Mouse (Mus musculus) liver, embryonic 13.5 days (tissue): Measurements from ENCODE around the gene Ppargc1a. TPM values are rescaled to one million over a fixed set of nuclear protein-coding genes. Genes with fewer than 3 reads are reported as not detected.

ENCODE experiments used
- ATAC-seq: fragments of 200-750 bp; cut with Nextera tagmentation; 2 replicates; pipeline ENCODE4 v1.8.0; 2017; ENCODE audit warnings: low read depth, mild to moderate bottlenecking, moderate number of reproducible peaks, moderate library complexity
- DNase-seq: peaks from one replicate; pipeline ENCODE4 v3.0.0; 2022
- H3K27ac ChIP-seq: fragments of 300-500 bp; sonication (generic); 2 replicates; pipeline ENCODE4 v1.5.1; 2015; ENCODE audit warnings: moderate library complexity, mild to moderate bottlenecking, inconsistent platforms
- H3K27me3 ChIP-seq: fragments of 300-500 bp; sonication (generic); 2 replicates; pipeline ENCODE4 v1.6.1; 2015; ENCODE audit warnings: mild to moderate bottlenecking, inconsistent platforms
- H3K36me3 ChIP-seq: fragments of 300-500 bp; sonication (generic); 2 replicates; pipeline ENCODE4 v1.6.1; 2015; ENCODE audit warnings: mild to moderate bottlenecking, inconsistent platforms
- H3K4me1 ChIP-seq: fragments of 300-500 bp; sonication (generic); replicated peaks from 2 replicates; pipeline ENCODE4 v1.6.1; 2015; ENCODE audit warnings: inconsistent platforms
- H3K4me2 ChIP-seq: fragments of 300-500 bp; sonication (generic); 2 replicates; pipeline ENCODE4 v1.6.1; 2015; ENCODE audit warnings: inconsistent platforms, mild to moderate bottlenecking, moderate library complexity
- H3K4me3 ChIP-seq: fragments of 300-500 bp; sonication (generic); replicated peaks from 2 replicates; pipeline ENCODE4 v1.5.1; 2015; ENCODE audit warnings: mild to moderate bottlenecking, inconsistent platforms
- H3K9ac ChIP-seq: fragments of 300-500 bp; sonication (generic); 2 replicates; pipeline ENCODE4 v1.6.1; 2015; ENCODE audit warnings: mild to moderate bottlenecking, inconsistent platforms
- H3K9me3 ChIP-seq: fragments of 300-500 bp; sonication (generic); replicated peaks from 2 replicates; pipeline ENCODE4 v1.6.1; 2016; ENCODE audit warnings: inconsistent platforms
- WGBS: fragments of 180-500 bp; shearing (Covaris S2); methylation state at CpG from one replicate; pipeline ENCODE4 v1.1.7; 2015; ENCODE audit not compliant: insufficient replicate concordance; 5-methylcytosine and 5-hydroxymethylcytosine counted together
- polyA plus RNA-seq: library from polyadenylated mRNA; unstranded; fragments of >200 nt; fragmentation: Nextera tagmentation; extraction: Ambion mirVana; gene quantifications from 2 replicates; pipeline ENCODE4 v1.2.1, GENCODE M21; 2015

The Ppargc1a gene
- polyA plus RNA-seq, 1 experiment from 2014 or later: 1.4 TPM

- ATAC-seq: no peak
- H3K4me3 ChIP-seq: no peak overlapping the region
- WGBS: 55% methylated on average over 7 of the region's 7 CpGs
- no peaks in the 10 kb centered on the region for H3K36me3 ChIP-seq
- no peaks in the 10 kb centered on the region for H3K4me1 ChIP-seq
- no peak overlapping the region for H3K4me2 ChIP-seq
- no peak for DNase-seq
- no peaks in the 10 kb centered on the region for H3K9me3 ChIP-seq
- H3K27me3 ChIP-seq: no peaks in the 10 kb centered on the region
- no peak overlapping the region for H3K27ac ChIP-seq
- H3K9ac ChIP-seq: no peak overlapping the region
Measured at GRCm38 (mm10) chr5:51537009-51537645, 30.4 kb downstream of the Ppargc1a start.

- no peak overlapping the region for H3K9ac ChIP-seq
- no peaks in the 10 kb centered on the region for H3K9me3 ChIP-seq
- H3K4me1 ChIP-seq: no peaks in the 10 kb centered on the region
- H3K4me2 ChIP-seq: no peak overlapping the region
- no peaks in the 10 kb centered on the region for H3K27me3 ChIP-seq
- no peak for ATAC-seq
- WGBS: 34% methylated on average over 1 of the region's 1 CpGs
- no peaks in the 10 kb centered on the region for H3K36me3 ChIP-seq
- H3K4me3 ChIP-seq: no peak overlapping the region
- no peak for DNase-seq
- no peak overlapping the region for H3K27ac ChIP-seq
Measured at GRCm38 (mm10) chr5:51534456-51534855, 33.1 kb downstream of the Ppargc1a start.

GRCm38 (mm10) chr5:51531286-51531685 lies 36.2 kb downstream of the Ppargc1a start:
- DNase-seq: no peak
- Histone ChIP-seq H3K27me3 (no peaks in the 10 kb centered on the region), H3K4me2 (no peak overlapping the region), H3K9me3 (no peaks in the 10 kb centered on the region), H3K36me3 (no peaks in the 10 kb centered on the region), H3K9ac (no peak overlapping the region), H3K4me3 (no peak overlapping the region), H3K4me1 (no peaks in the 10 kb centered on the region), H3K27ac (no peak overlapping the region)
- WGBS: 57% methylated on average over 1 of the region's 1 CpGs
- no peak for ATAC-seq

GRCm38 (mm10) chr5:51529444-51529843 lies 38.1 kb downstream of the Ppargc1a start:
- H3K4me2 ChIP-seq: no peak overlapping the region

GRCm38 (mm10) chr5:51528165-51528498 lies 39.4 kb downstream of the Ppargc1a start:
- DNase-seq (no peak), ATAC-seq (peak; percentile 45)
- no peaks in the 10 kb centered on the region for H3K4me1 ChIP-seq
- H3K9ac ChIP-seq: no peak overlapping the region
- no peak overlapping the region for H3K4me3 ChIP-seq
- peak overlapping the region; percentile 59 for H3K27ac ChIP-seq
- no peak overlapping the region for H3K4me2 ChIP-seq
- no peaks in the 10 kb centered on the region for H3K36me3 ChIP-seq
- H3K27me3 ChIP-seq: no peaks in the 10 kb centered on the region
- no peaks in the 10 kb centered on the region for H3K9me3 ChIP-seq

More at GRCm38 (mm10) chr5:51529444-51529843, 38.1 kb downstream of the Ppargc1a start:
- Histone ChIP-seq H3K9ac (no peak overlapping the region), H3K4me1 (no peaks in the 10 kb centered on the region), H3K36me3 (no peaks in the 10 kb centered on the region), H3K9me3 (no peaks in the 10 kb centered on the region), H3K4me3 (no peak overlapping the region), H3K27ac (no peak overlapping the region), H3K27me3 (no peaks in the 10 kb centered on the region)
- WGBS: 49% methylated on average over 2 of the region's 2 CpGs
- ATAC-seq (no peak), DNase-seq (no peak)

GRCm38 (mm10) chr5:51527498-51528164 lies 39.9 kb downstream of the Ppargc1a start:
- no peak overlapping the region for H3K9ac ChIP-seq
- WGBS: 52% methylated on average over 5 of the region's 5 CpGs
- DNase-seq: no peak
- no peak overlapping the region for H3K4me3 ChIP-seq
- no peaks in the 10 kb centered on the region for H3K27me3 ChIP-seq
- peak overlapping the region; percentile 59 for H3K27ac ChIP-seq
- H3K9me3 ChIP-seq: no peaks in the 10 kb centered on the region
- H3K36me3 ChIP-seq: no peaks in the 10 kb centered on the region
- peak; percentile 84 for ATAC-seq
- H3K4me2 ChIP-seq: no peak overlapping the region
- no peaks in the 10 kb centered on the region for H3K4me1 ChIP-seq

GRCm38 (mm10) chr5:51525858-51526257 lies 41.7 kb downstream of the Ppargc1a start:
- H3K4me2 ChIP-seq: no peak overlapping the region
- H3K9me3 ChIP-seq: no peaks in the 10 kb centered on the region
- H3K36me3 ChIP-seq: no peaks in the 10 kb centered on the region
- H3K4me3 ChIP-seq: no peak overlapping the region
- H3K9ac ChIP-seq: no peak overlapping the region
- H3K27me3 ChIP-seq: no peaks in the 10 kb centered on the region
- no peak overlapping the region for H3K27ac ChIP-seq
- no peak for ATAC-seq
- WGBS: 67% methylated on average over 2 of the region's 2 CpGs
- H3K4me1 ChIP-seq: no peaks in the 10 kb centered on the region
- DNase-seq: no peak

- ATAC-seq: no peak
- no peak overlapping the region for H3K4me2 ChIP-seq
- 64% methylated on average over 3 of the region's 3 CpGs for WGBS
- H3K27ac ChIP-seq: no peak overlapping the region
- H3K36me3 ChIP-seq: no peaks in the 10 kb centered on the region
- H3K27me3 ChIP-seq: no peaks in the 10 kb centered on the region
- no peaks in the 10 kb centered on the region for H3K9me3 ChIP-seq
- H3K4me1 ChIP-seq: no peaks in the 10 kb centered on the region
- no peak for DNase-seq
- H3K4me3 ChIP-seq: no peak overlapping the region
- no peak overlapping the region for H3K9ac ChIP-seq
Measured at GRCm38 (mm10) chr5:51520807-51521206, 46.7 kb downstream of the Ppargc1a start.

- Histone ChIP-seq H3K27me3 (no peaks in the 10 kb centered on the region), H3K4me3 (no peak overlapping the region), H3K9me3 (no peaks in the 10 kb centered on the region), H3K4me1 (no peaks in the 10 kb centered on the region), H3K36me3 (no peaks in the 10 kb centered on the region), H3K4me2 (no peak overlapping the region), H3K9ac (no peak overlapping the region), H3K27ac (no peak overlapping the region)
- DNase-seq (no peak), ATAC-seq (no peak)
- WGBS: 65% methylated on average over 6 of the region's 6 CpGs
Measured at GRCm38 (mm10) chr5:51517440-51518187, 49.9 kb downstream of the Ppargc1a start.

- H3K27ac ChIP-seq: no peak overlapping the region
- H3K4me3 ChIP-seq: no peak overlapping the region
- H3K4me2 ChIP-seq: no peak overlapping the region
- no peaks in the 10 kb centered on the region for H3K9me3 ChIP-seq
- 71% methylated on average over 2 of the region's 2 CpGs for WGBS
- H3K4me1 ChIP-seq: no peaks in the 10 kb centered on the region
- H3K9ac ChIP-seq: no peak overlapping the region
- ATAC-seq: no peak
- H3K27me3 ChIP-seq: no peaks in the 10 kb centered on the region
- H3K36me3 ChIP-seq: no peaks in the 10 kb centered on the region
- no peak for DNase-seq
Measured at GRCm38 (mm10) chr5:51504654-51505053, 62.9 kb downstream of the Ppargc1a start.

GRCm38 (mm10) chr5:51497910-51498517 lies 69.5 kb downstream of the Ppargc1a start:
- no peak overlapping the region for H3K27ac ChIP-seq
- no peaks in the 10 kb centered on the region for H3K36me3 ChIP-seq
- 17% methylated on average over 9 of the region's 9 CpGs for WGBS
- no peak overlapping the region for H3K4me2 ChIP-seq
- H3K9me3 ChIP-seq: no peaks in the 10 kb centered on the region
- ATAC-seq (no peak), DNase-seq (no peak)
- peaks cover 8% of the 10 kb centered on the region for H3K27me3 ChIP-seq
- H3K9ac ChIP-seq: no peak overlapping the region
- H3K4me1 ChIP-seq: no peaks in the 10 kb centered on the region
- H3K4me3 ChIP-seq: no peak overlapping the region
